7 mouse cellular contexts compared by ENCODE assay signal in genomic region chr1:36938801-36939286, GRCm38 (mm10). TPM values are rescaled to one million over a fixed set of nuclear protein-coding genes. Genes with fewer than 3 reads are reported as not detected.
DNase-seq lines count a peak whose midpoint lies in the region; ATAC-seq and TF ChIP-seq lines count a peak whose summit lies in the region.

No protein-coding gene starts in this region.

- H3K27ac ChIP-seq in forebrain, embryonic 15.5 days (replicated peaks), result peak overlapping the region; percentile 95
- H3K27ac ChIP-seq in intestine, embryonic 14.5 days (ENCODE audit: low read depth), result peak overlapping the region; percentile 92
- peak overlapping the region; percentile 89 for H3K27ac ChIP-seq in lung, postnatal 0 days (ENCODE audit: low read length)

- H3K4me1 ChIP-seq in forebrain, embryonic 15.5 days, result peaks cover 40% of the 10 kb centered on the region
- H3K4me1 ChIP-seq in intestine, embryonic 14.5 days (replicated peaks; ENCODE audit: control insufficient read depth, insufficient read depth, low read length), result peaks cover 21% of the 10 kb centered on the region
- peaks cover 5% of the 10 kb centered on the region for H3K4me1 ChIP-seq in lung, postnatal 0 days (ENCODE audit: insufficient read depth, low read depth, low read length)

- peak overlapping the region; percentile 95 for H3K4me3 ChIP-seq in forebrain, embryonic 15.5 days
- H3K4me3 ChIP-seq in intestine, embryonic 14.5 days (ENCODE audit: low read depth, low read length), result peak overlapping the region; percentile 96
- peak overlapping the region; percentile 100 for H3K4me3 ChIP-seq in lung, postnatal 0 days (ENCODE audit: low read depth, low read length)

- DNase-seq in urinary bladder, postnatal 14 days (ENCODE audit: low spot score), result peak; percentile 26
- no peak for DNase-seq in urinary bladder, postnatal 10 days (ENCODE audit: low spot score)
- DNase-seq in brain, embryonic 14.5 days (ENCODE audit: low read depth), result peak; percentile 53
- DNase-seq in intestine, embryonic 14.5 days (ENCODE audit: low spot score), result peak; percentile 71
- peak; percentile 48 for DNase-seq in lung, postnatal 0 days (ENCODE audit: low spot score)
- DNase-seq in spleen, postnatal 10 days (ENCODE audit: low spot score in 2 of 2), result peak; percentile 64 to 69

- no peak for TF ChIP-seq POLR2A in brain, embryonic 14.5 days (IDR thresholded peaks at IDR 0.05; ENCODE audit: borderline replicate concordance, extremely low read depth, insufficient read depth, insufficient read length, poor library complexity, severe bottlenecking)

- peak overlapping the region; percentile 88 for H3K9ac ChIP-seq in forebrain, embryonic 15.5 days (replicated peaks)
- H3K9ac ChIP-seq in intestine, embryonic 14.5 days (ENCODE audit: low read length), result peak overlapping the region; percentile 98
- H3K9ac ChIP-seq in lung, postnatal 0 days (replicated peaks; ENCODE audit: low read depth), result peak overlapping the region; percentile 88

- peak overlapping the region; percentile 57 for H3K4me2 ChIP-seq in forebrain, embryonic 15.5 days (replicated peaks)
- peak overlapping the region; percentile 67 for H3K4me2 ChIP-seq in intestine, embryonic 14.5 days (ENCODE audit: low read length)
- peak overlapping the region; percentile 78 for H3K4me2 ChIP-seq in lung, postnatal 0 days (replicated peaks; ENCODE audit: low read depth, low read length)

- TF ChIP-seq EP300 in lung, postnatal 0 days (IDR thresholded peaks at IDR 0.05), result no peak

- 0% methylated on average over 44 of the region's 59 CpGs for WGBS in forebrain, embryonic 15.5 days
- WGBS in intestine, embryonic 14.5 days, result under 1% methylated on average over 57 of the region's 59 CpGs
- WGBS in lung, postnatal 0 days, result under 1% methylated on average over 29 of the region's 59 CpGs

- H3K27me3 ChIP-seq in forebrain, embryonic 15.5 days, result no peaks in the 10 kb centered on the region
- H3K27me3 ChIP-seq in intestine, embryonic 14.5 days (replicated peaks; ENCODE audit: control insufficient read depth, insufficient read depth, low read length), result no peaks in the 10 kb centered on the region
- H3K27me3 ChIP-seq in lung, postnatal 0 days (replicated peaks; ENCODE audit: insufficient read depth, low read length), result no peaks in the 10 kb centered on the region

- H3K9me3 ChIP-seq in forebrain, embryonic 15.5 days, result no peaks in the 10 kb centered on the region
- H3K9me3 ChIP-seq in intestine, embryonic 14.5 days (ENCODE audit: control insufficient read depth, low read length), result no peaks in the 10 kb centered on the region
- H3K9me3 ChIP-seq in lung, postnatal 0 days (ENCODE audit: low read length), result no peaks in the 10 kb centered on the region

- H3K36me3 ChIP-seq in forebrain, embryonic 15.5 days, result no peaks in the 10 kb centered on the region
- no peaks in the 10 kb centered on the region for H3K36me3 ChIP-seq in intestine, embryonic 14.5 days (ENCODE audit: control insufficient read depth, insufficient read depth, low read length)
- H3K36me3 ChIP-seq in lung, postnatal 0 days (ENCODE audit: insufficient read depth, low read length), result no peaks in the 10 kb centered on the region

- TF ChIP-seq CTCF in brain, embryonic 14.5 days (IDR thresholded peaks at IDR 0.05; ENCODE audit: borderline replicate concordance, extremely low read depth, insufficient read depth, insufficient read length), result no peak
- no peak for TF ChIP-seq CTCF in lung, postnatal 0 days (IDR thresholded peaks at IDR 0.05)

- ATAC-seq in forebrain, embryonic 15.5 days (replicated peaks), result no peak; the same call in 1 of the 2 replicates
- peak; percentile 6; the same call in 1 of the 2 replicates for ATAC-seq in intestine, embryonic 14.5 days (replicated peaks; ENCODE audit: low FRiP score, low TSS enrichment, low read depth)
- peak; percentile 13 for ATAC-seq in lung, postnatal 0 days

RNA-seq across cellular contexts. Expression of gene Tmem131, which starts 4.6 kb away (rescaled TPM):
- 28.5 and 48.1 TPM in 2 replicates for polyA plus RNA-seq in brain, embryonic 14.5 days (2012; rRNA removed)
- polyA plus RNA-seq in forebrain, embryonic 15.5 days (2015; fragmentation: Nextera tagmentation; extraction: Ambion mirVana), result 13.0 and 13.2 TPM in 2 replicates
- polyA plus RNA-seq in intestine, embryonic 14.5 days (2014; fragmentation: Nextera tagmentation; extraction: Ambion mirVana), result 28.2 and 28.6 TPM in 2 replicates
- polyA plus RNA-seq in lung, postnatal 0 days (2015; fragmentation: Nextera tagmentation; extraction: Ambion mirVana), result 5.9 and 6.0 TPM in 2 replicates
